Mouse (Mus musculus) layer of hippocampus, adult 6 months (tissue): Measurements from ENCODE around the gene Gm10375. TPM values are rescaled to one million over a fixed set of nuclear protein-coding genes. Genes with fewer than 3 reads are reported as not detected.

Experiments used
- long read RNA-seq, 2 experiments: library from polyadenylated mRNA; unstranded; transcript quantifications; one replicate each; pipeline ENCODE4 v2.0.0; 2019 to 2020
- polyA plus RNA-seq: library from polyadenylated mRNA; unstranded; fragments of <200 nt; fragmentation: Nextera tagmentation; gene quantifications from 2 replicates; pipeline ENCODE4 v1.2.3, GENCODE M21; 2021

Gene Gm10375
- not detected in 2 replicates for polyA plus RNA-seq
- long read RNA-seq, experiment 1: 0 reads
- long read RNA-seq, experiment 2: 0 reads

DNA sequence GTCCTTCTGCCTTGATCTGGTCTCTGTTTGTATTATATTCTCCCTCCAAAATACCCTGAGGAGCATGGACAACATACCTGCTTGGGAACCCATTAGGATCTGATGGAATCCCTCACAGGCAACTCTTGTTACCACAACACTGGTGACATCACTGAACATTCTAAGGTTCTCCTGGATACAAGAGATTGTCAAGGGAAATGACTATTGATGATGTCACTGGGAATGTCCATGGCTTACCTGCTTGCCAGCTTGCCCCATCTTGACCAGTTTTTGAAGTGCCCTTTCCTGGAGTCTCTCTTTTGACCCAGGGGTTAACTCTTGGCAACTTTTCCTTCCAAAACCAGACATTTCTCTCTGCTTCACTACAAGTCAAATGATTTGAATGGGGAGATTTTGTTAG, at the start of gene Gm10375:
Gm10375 (minus strand) TSS at position 101 of the 400 bp plus-strand sequence.

DNA sequence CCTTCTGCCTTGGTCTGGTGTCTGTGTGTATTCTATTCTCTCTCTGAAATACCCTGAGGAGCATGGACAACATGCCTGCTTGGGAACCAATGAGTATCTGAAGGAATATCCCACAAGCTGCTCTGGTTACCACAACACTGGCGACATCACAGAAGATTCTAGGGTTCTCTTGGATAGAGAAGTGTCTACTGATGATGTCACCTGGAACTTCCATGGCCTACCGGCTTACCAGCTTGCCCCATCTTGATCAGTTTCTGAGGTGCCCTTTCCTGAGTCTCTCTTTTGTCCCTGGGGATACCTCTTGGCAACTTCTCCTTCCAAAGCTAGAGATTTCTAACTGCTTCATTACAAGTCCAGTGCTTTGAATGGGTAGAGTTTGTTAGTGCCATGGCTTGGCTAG, 28.8 kb downstream of the Gm10375 start, which contains the start of gene Gm17654:
Gm17654 (minus strand) TSS at position 101 of the 400 bp plus-strand sequence.

Other genes with a start within 250 kb of the Gm10375 start
- gene Gm8138, start 191.7 kb downstream of the Gm10375 start, polyA plus RNA-seq: not detected in 2 replicates
- not detected in 2 replicates for gene Gm5799, start 64.4 kb downstream of the Gm10375 start, polyA plus RNA-seq
- gene Gm17654, start 28.9 kb downstream of the Gm10375 start, polyA plus RNA-seq: not detected in 2 replicates
- gene Gm8165, start 69.2 kb upstream of the Gm10375 start, polyA plus RNA-seq: not detected in 2 replicates
- gene Gm7324, start 89.8 kb upstream of the Gm10375 start, polyA plus RNA-seq: 0.35 TPM in 1 of 2 replicates, not detected in the other
- gene Gm16506, start 119.5 kb upstream of the Gm10375 start, polyA plus RNA-seq: not detected in 2 replicates
- not detected in 2 replicates for gene Gm6526, start 139.9 kb upstream of the Gm10375 start, polyA plus RNA-seq
- gene Gm8180, start 176.7 kb upstream of the Gm10375 start, polyA plus RNA-seq: not detected in 2 replicates